Mouse (Mus musculus): ENCODE measurements at regions not wholly inside any gene's neighbourhood (a gene's known extent, or its start where the extent isn't known, plus 50 kb on each side); places are given as distances from the start of the nearest gene placed in this dataset.

DNA sequence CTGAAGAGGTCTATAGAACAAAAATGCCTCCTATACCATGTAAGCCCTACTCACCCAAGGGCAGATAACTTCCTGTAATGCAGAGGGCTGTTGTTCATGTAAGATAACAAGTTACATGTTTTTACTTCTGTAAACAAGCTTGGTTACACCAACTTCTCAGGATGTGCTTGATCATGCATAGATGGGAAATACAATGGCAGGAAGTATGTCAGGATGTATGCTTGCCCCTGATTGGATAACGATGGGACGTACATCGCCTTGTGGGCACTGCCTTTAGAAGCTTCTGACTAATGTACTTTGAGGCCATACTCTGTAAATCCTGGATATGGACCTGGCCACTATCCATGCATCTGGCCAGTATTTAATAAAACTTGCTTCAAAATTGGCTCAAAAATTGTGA, 69.2 kb upstream of the Pde3b start:
- intact Hi-C loops (cut with DNase I), result no loop called here
- DNase-seq (ENCODE audit: low spot score in 2 of 2), result no peak

- intact Hi-C loops (cut with DNase I), result no loop called here
- no peak for DNase-seq (ENCODE audit: low spot score in 2 of 2)
These were observed 68.1 kb upstream of the Pde3b start for GRCm38 (mm10) chr7:114347006-114347405.

DNA sequence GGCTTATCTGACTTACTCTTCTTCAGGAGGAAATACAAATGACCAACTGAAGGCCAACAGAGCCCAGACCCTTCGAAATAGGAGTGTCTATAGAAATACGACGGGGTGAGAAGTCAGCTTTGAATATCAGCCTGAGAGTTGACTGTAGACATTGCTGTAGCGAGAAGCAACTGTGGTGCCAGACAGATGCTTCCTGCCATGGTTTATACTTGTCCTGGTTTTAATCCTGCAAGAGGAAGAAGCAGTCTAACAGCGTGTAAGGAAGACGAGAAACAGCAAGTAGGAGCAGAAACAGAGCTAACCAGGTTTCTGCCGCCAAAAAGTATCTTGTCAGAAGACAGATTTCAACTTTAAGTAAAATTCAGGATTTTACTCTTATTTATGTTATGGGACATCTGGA, 64.1 kb upstream of the Pde3b start:
- DNase-seq (ENCODE audit: low spot score in 2 of 2), result peak; percentile 7 to 23
- intact Hi-C loops (cut with DNase I), result no loop called here

GRCm38 (mm10) chr7:114356381-114356780, 58.7 kb upstream of the Pde3b start:
- peak in 1 of 2 experiments; percentile 3 for DNase-seq (ENCODE audit: low spot score in 2 of 2)
- intact Hi-C loops (cut with DNase I), result no loop called here

- no peak for DNase-seq (ENCODE audit: low spot score in 2 of 2)
- intact Hi-C loops (cut with DNase I), result no loop called here
These were observed 52.9 kb upstream of the Pde3b start for GRCm38 (mm10) chr7:114362166-114362565.

DNA sequence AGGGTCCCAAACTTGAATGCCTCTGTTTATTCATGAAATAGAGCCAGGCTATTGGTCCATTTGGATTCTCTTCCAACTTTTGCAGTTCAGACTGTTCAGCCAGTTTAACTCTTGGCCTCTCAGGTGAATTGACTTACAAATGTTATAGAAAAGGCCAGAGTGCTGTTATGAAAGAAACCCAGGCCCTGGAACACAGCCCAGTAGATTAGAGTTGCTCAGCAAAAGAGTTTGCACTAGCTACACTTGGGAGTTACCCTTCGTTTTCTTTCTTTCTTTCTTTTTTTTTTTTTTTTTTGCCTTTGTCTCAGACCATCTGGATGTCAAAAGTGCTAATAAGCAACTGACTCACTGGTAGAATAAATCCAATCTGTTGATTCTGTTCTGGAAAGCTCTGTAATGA, 51.0 kb upstream of the Pde3b start:
- intact Hi-C loops (cut with DNase I), result no loop called here
- no peak for DNase-seq (ENCODE audit: low spot score in 2 of 2)

Measured in left cerebral cortex, postnatal 14 days (tissue).